Mouse (Mus musculus): ENCODE measurements around the gene Ppp1r12a. TPM values are rescaled to one million over a fixed set of nuclear protein-coding genes. Genes with fewer than 3 reads are reported as not detected.

Gene Ppp1r12a
- polyA plus RNA-seq, 1 experiment from 2014 or later, result 71.0 TPM

GRCm38 (mm10) chr10:108332571-108333541 is 170.9 kb downstream of the Ppp1r12a start:
- H3K27ac ChIP-seq (ENCODE audit: low read length), result peak overlapping the region; percentile 49
- H3K4me3 ChIP-seq (ENCODE audit: low read depth, low read length), result peak overlapping the region; percentile 84
- peak overlapping the region; percentile 70 for H3K9ac ChIP-seq (ENCODE audit: low read depth, low read length)
- peak overlapping the region; percentile 99 for H3K4me2 ChIP-seq (ENCODE audit: low read length)
- WGBS, result under 1% methylated on average over 94 of the region's 129 CpGs
- no peaks in the 10 kb centered on the region for H3K36me3 ChIP-seq (ENCODE audit: control insufficient read depth, insufficient read depth, low read length)
- ATAC-seq, result peak; percentile 77
- H3K27me3 ChIP-seq (ENCODE audit: control insufficient read depth, insufficient read depth, low read depth, low read length), result peaks cover 14% of the 10 kb centered on the region
- H3K9me3 ChIP-seq (replicated peaks; ENCODE audit: control insufficient read depth, low read length, poor library complexity, severe bottlenecking), result no peaks in the 10 kb centered on the region
- peaks cover 8% of the 10 kb centered on the region; the same call in 1 of the 2 replicates for H3K4me1 ChIP-seq (ENCODE audit: control insufficient read depth, insufficient read depth, low read length)

GRCm38 (mm10) chr10:108333642-108334041 is 171.6 kb downstream of the Ppp1r12a start:
- no peak for ATAC-seq
- WGBS, result 5% methylated on average over 12 of the region's 12 CpGs

More at GRCm38 (mm10) chr10:108333642-108334041, 171.6 kb downstream of the Ppp1r12a start:
- H3K9me3 ChIP-seq (replicated peaks; ENCODE audit: control insufficient read depth, low read length, poor library complexity, severe bottlenecking), result no peaks in the 10 kb centered on the region
- H3K4me3 ChIP-seq (ENCODE audit: low read depth, low read length), result peak overlapping the region; percentile 84
- peaks cover 8% of the 10 kb centered on the region; the same call in 1 of the 2 replicates for H3K4me1 ChIP-seq (ENCODE audit: control insufficient read depth, insufficient read depth, low read length)
- peaks cover 14% of the 10 kb centered on the region for H3K27me3 ChIP-seq (ENCODE audit: control insufficient read depth, insufficient read depth, low read depth, low read length)
- H3K9ac ChIP-seq (ENCODE audit: low read depth, low read length), result no peak overlapping the region
- H3K36me3 ChIP-seq (ENCODE audit: control insufficient read depth, insufficient read depth, low read length), result no peaks in the 10 kb centered on the region
- peak overlapping the region; percentile 99 for H3K4me2 ChIP-seq (ENCODE audit: low read length)
- no peak overlapping the region for H3K27ac ChIP-seq (ENCODE audit: low read length)

Other genes with a start within 250 kb of the Ppp1r12a start
- 1.5 and 1.9 TPM in 2 replicates for gene Pawr, start 169.9 kb downstream of the Ppp1r12a start, polyA plus RNA-seq (2015; fragmentation: Nextera tagmentation; extraction: Ambion mirVana)

Measured in midbrain, embryonic 16.5 days (tissue).